Mouse (Mus musculus) megakaryocyte, embryonic 14.5 days (primary cell): ENCODE data around the gene Gm15557. TPM values are rescaled to one million over a fixed set of nuclear protein-coding genes. Genes with fewer than 3 reads are reported as not detected.

ENCODE experiments used
- H3K27me3 ChIP-seq: replicated peaks from 2 replicates; pipeline ENCODE3; 2012; ENCODE audit warnings: inconsistent platforms
- H3K36me3 ChIP-seq: replicated peaks from 2 replicates; pipeline ENCODE3; 2012; ENCODE audit warnings: low read length, inconsistent platforms, mixed read lengths
- H3K4me1 ChIP-seq: 2 replicates; pipeline ENCODE4 v1.6.1; 2012; ENCODE audit warnings: inconsistent platforms
- H3K4me3 ChIP-seq: replicated peaks from 2 replicates; pipeline ENCODE3; 2012; ENCODE audit warnings: moderate library complexity, mild to moderate bottlenecking, inconsistent platforms
- H3K9me3 ChIP-seq: 2 replicates; pipeline ENCODE4 v1.6.1; 2012; ENCODE audit warnings: inconsistent platforms
- FLI1 ChIP-seq: IDR thresholded peaks from 2 replicates; pipeline ENCODE4 v1.6.1; 2012; ENCODE audit warnings: low read length, inconsistent platforms, mixed read lengths
- GATA1 ChIP-seq: IDR thresholded peaks from 3 replicates; pipeline ENCODE4 v1.6.1; 2012; ENCODE audit warnings: mixed read lengths, low read length, inconsistent platforms, borderline replicate concordance
- polyA plus RNA-seq: library from polyadenylated mRNA; stranded (reverse); fragments of >175 nt; gene quantifications from 2 replicates; pipeline ENCODE4 v1.2.3, GENCODE M21; 2012; ENCODE audit warnings: low replicate concordance; ENCODE audit not compliant: insufficient read depth

The Gm15557 gene
- polyA plus RNA-seq, 1 experiment = not detected

DNA sequence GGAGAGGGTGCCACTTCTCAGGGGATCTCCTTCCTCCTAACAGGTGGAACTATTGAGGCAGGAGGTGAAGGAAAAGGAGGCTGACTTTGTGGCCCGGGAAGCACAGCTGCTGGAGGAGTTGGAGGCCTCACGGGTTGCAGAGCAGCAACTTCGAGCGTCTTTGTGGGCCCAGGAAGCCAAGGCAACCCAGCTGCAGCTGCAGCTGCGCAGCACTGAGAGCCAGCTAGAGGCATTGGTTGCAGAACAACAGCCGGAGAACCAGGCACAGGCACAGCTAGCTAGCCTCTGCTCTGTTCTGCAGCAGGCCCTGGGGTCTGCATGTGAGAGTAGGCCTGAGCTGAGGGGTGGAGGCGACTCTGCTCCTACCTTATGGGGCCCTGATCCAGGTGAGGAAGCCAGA is 45.2 kb downstream of the Gm15557 start:
- Histone ChIP-seq H3K27me3 (no peaks in the 10 kb centered on the region), H3K4me1 (peaks cover 30% of the 10 kb centered on the region), H3K9me3 (no peaks in the 10 kb centered on the region), H3K36me3 (peaks cover 98% of the 10 kb centered on the region), H3K4me3 (no peak overlapping the region)
- TF ChIP-seq GATA1 (no peak), FLI1 (no peak)

DNA sequence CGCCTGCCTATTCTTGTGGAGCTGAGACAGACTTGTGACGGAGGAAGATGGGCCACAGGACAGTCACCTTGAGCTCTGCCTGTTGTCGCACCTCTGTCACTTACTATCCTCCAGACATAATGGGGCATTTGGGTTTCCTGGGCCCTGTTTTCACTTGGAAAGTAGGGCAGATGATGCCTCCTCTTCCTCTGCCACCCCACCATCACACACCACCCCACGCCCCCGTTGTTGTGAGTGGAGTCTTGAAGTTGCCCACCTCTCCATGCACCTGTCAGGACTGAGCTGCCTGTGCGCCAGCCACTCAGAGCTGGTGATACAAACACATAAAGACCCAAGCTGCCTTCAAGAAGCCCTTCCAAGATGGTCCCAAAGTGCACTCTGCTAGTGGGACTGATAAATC is 46.6 kb downstream of the Gm15557 start:
- no peak for TF ChIP-seq FLI1
- no peak for TF ChIP-seq GATA1
- no peaks in the 10 kb centered on the region for H3K27me3 ChIP-seq
- H3K9me3 ChIP-seq = no peaks in the 10 kb centered on the region
- peaks cover 99% of the 10 kb centered on the region for H3K36me3 ChIP-seq
- peaks cover 23% of the 10 kb centered on the region for H3K4me1 ChIP-seq
- no peak overlapping the region for H3K4me3 ChIP-seq

DNA sequence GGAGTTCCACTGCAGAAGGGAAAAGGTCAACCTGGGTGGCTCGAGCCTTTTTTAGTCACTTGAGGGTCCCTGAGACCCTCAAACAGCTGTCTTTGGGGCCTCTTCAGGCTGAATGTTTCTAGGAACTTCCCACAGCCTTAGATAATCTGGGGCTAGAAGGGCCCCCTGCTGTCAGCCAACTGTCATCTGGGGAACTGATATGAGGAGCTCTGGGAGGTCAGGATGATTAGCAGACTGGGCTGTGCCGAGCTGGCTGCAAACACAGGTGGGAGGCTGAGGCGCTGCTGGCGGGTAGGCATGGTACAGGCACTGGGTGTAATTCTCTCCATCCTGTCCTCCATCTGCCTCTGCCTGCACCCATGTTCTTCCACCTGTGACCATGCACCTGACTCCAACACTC is 48.6 kb downstream of the Gm15557 start:
- no peak for TF ChIP-seq FLI1
- TF ChIP-seq GATA1 = no peak
- Histone ChIP-seq H3K9me3 (no peaks in the 10 kb centered on the region), H3K36me3 (peaks cover 100% of the 10 kb centered on the region), H3K4me3 (no peak overlapping the region), H3K27me3 (no peaks in the 10 kb centered on the region), H3K4me1 (peaks cover 23% of the 10 kb centered on the region)

DNA sequence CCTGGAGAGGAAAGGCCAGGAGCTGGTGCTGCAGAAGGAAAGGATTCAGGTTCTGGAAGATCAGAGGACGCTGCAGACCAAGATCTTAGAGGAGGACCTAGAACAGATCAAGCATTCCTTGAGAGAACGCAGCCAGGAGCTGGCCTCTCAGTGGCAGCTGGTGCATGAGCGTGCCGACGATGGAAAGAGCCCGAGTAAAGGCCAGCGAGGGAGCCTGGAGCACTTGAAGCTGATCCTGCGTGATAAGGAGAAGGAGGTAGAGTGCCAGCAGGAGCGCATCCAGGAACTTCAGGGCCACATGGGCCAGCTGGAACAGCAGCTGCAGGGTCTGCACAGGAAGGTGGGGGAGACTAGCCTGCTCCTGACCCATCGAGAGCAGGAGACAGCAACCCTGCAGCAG is 50.6 kb downstream of the Gm15557 start:
- Histone ChIP-seq H3K4me3 (no peak overlapping the region), H3K4me1 (peaks cover 21% of the 10 kb centered on the region), H3K36me3 (peaks cover 100% of the 10 kb centered on the region), H3K9me3 (no peaks in the 10 kb centered on the region), H3K27me3 (no peaks in the 10 kb centered on the region)
- TF ChIP-seq GATA1 (no peak), FLI1 (no peak)

DNA sequence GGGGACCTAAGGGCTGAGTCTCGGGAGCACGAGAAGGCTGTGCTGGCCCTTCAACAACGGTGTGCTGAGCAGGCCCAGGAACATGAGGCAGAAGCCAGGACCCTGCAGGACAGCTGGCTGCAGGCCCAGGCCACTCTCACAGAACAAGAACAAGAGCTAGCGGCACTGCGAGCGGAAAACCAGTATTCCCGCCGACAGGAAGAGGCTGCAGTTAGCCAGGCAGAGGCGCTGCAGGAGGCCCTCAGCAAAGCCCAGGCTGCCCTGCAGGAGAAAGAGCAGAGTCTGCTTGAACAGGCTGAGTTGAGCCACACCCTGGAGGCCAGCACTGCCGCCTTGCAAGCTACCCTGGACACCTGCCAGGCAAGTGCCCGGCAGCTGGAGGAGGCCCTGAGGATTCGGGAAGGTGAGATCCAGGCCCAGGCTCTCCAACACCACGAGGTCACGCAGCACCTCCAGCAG is 51.4 kb downstream of the Gm15557 start:
- Histone ChIP-seq H3K36me3 (peaks cover 100% of the 10 kb centered on the region), H3K9me3 (no peaks in the 10 kb centered on the region), H3K4me3 (no peak overlapping the region), H3K4me1 (peaks cover 21% of the 10 kb centered on the region), H3K27me3 (no peaks in the 10 kb centered on the region)
- TF ChIP-seq GATA1 = no peak
- no peak for TF ChIP-seq FLI1

Other genes starting within 250 kb of the Gm15557 start
- gene Trpc4ap, start 248.3 kb upstream of the Gm15557 start, polyA plus RNA-seq = 80.8 and 188 TPM in 2 replicates
- gene Edem2, start 211.3 kb upstream of the Gm15557 start, polyA plus RNA-seq = 90.3 and 158 TPM in 2 replicates
- not detected in 2 replicates for gene Gm17581, start 204.9 kb upstream of the Gm15557 start, polyA plus RNA-seq
- 1.1 TPM in 1 of 2 replicates, not detected in the other for gene Procr, start 189.6 kb upstream of the Gm15557 start, polyA plus RNA-seq
- gene Mmp24, start 165.4 kb upstream of the Gm15557 start, polyA plus RNA-seq = not detected in 2 replicates
- gene BC029722, start 121.3 kb upstream of the Gm15557 start, polyA plus RNA-seq = 30.5 and 31.7 TPM in 2 replicates
- gene Eif6, start 113.8 kb upstream of the Gm15557 start, polyA plus RNA-seq = 266 and 882 TPM in 2 replicates
- 0.03 and 0.55 TPM in 2 replicates for gene Fam83c, start 105.9 kb upstream of the Gm15557 start, polyA plus RNA-seq
- gene Uqcc1, start 10.4 kb upstream of the Gm15557 start, polyA plus RNA-seq = 2.6 and 2.8 TPM in 2 replicates
- gene Gdf5, start 4.6 kb downstream of the Gm15557 start, polyA plus RNA-seq = not detected in 2 replicates
- 7.1 and 19.6 TPM in 2 replicates for gene Cep250, start 15.7 kb downstream of the Gm15557 start, polyA plus RNA-seq
- not detected in 2 replicates for gene 6430550D23Rik, start 67.2 kb downstream of the Gm15557 start, polyA plus RNA-seq
- 49.2 and 93.8 TPM in 2 replicates for gene Ergic3, start 67.3 kb downstream of the Gm15557 start, polyA plus RNA-seq
- gene Fer1l4, start 112.2 kb downstream of the Gm15557 start, polyA plus RNA-seq = not detected in 2 replicates
- gene Spag4, start 124.4 kb downstream of the Gm15557 start, polyA plus RNA-seq = 2.2 TPM in 1 of 2 replicates, not detected in the other
- 17.2 and 27.7 TPM in 2 replicates for gene Cpne1, start 171.2 kb downstream of the Gm15557 start, polyA plus RNA-seq
- gene Rbm12, start 171.2 kb downstream of the Gm15557 start, polyA plus RNA-seq = 2.3 and 7.1 TPM in 2 replicates
- gene Gm28036, start 186.4 kb downstream of the Gm15557 start, polyA plus RNA-seq = not detected in 2 replicates
- gene Romo1, start 203.3 kb downstream of the Gm15557 start, polyA plus RNA-seq = 248 and 453 TPM in 2 replicates
- gene Nfs1, start 203.5 kb downstream of the Gm15557 start, polyA plus RNA-seq = 5.4 and 12.7 TPM in 2 replicates
- 68.5 and 230 TPM in 2 replicates for gene Rbm39, start 239.5 kb downstream of the Gm15557 start, polyA plus RNA-seq